Mouse (Mus musculus) brain, embryonic 14.5 days (tissue): ENCODE data around the gene Srsf2.

Source experiments
- CTCF ChIP-seq: fragments of 200-500 bp; IDR thresholded peaks from 2 replicates; pipeline ENCODE4 v1.5.1; 2012; ENCODE audit warnings: inconsistent platforms, mild to moderate bottlenecking, moderate library complexity, borderline replicate concordance; ENCODE audit not compliant: insufficient read depth, insufficient read length; ENCODE audit errors: extremely low read depth
- POLR2A ChIP-seq: fragments of 200-500 bp; IDR thresholded peaks from 2 replicates; pipeline ENCODE4 v1.6.1; 2012; ENCODE audit warnings: mild to moderate bottlenecking, inconsistent platforms, borderline replicate concordance; ENCODE audit not compliant: poor library complexity, insufficient read depth, insufficient read length, severe bottlenecking; ENCODE audit errors: extremely low read depth

DNA sequence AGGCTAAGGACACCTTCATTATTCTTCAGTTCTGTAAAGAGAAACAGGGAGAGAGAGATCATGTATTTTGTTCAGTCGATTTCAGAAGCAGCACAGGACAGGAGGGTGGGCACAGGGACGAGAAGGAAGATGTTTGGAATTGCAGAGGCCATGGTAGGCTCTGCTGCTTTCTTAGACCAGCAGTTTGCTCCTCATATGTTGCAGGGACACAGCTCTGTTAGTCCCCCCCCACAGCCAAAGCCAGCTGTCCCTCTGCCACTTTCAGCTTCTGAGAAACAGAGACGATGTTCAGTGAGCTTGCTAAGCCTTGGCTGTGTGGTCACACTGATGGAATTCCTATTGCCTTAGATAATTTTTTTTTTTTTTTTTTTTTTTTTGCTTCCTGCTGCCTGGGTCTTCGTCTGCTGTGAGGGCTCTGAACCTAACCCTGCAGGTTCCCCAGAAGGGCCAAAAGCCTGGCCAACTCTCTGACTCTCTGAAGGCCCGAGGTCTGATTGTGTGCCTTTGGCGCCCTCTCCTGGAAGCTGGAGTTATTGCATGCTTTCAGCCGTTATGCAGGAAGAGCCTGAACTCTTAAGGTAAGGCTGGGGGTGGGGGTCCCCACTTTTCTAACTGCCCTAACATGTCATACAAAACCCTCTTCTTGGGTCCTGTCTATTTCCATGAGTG lies 44.8 kb downstream of the Srsf2 start:
- TF ChIP-seq CTCF (peak; percentile 93), POLR2A (no peak)
